Mouse (Mus musculus): ENCODE data around the gene Xpot.

- TF ChIP-seq CTCF (IDR thresholded peaks at IDR 0.05; ENCODE audit: low read depth) (no peak), EP300 (IDR thresholded peaks at IDR 0.05; ENCODE audit: low read depth) (no peak)
Measured at GRCm38 (mm10) chr10:121639573-121639972, 13.4 kb upstream of the Xpot start.
